Mouse (Mus musculus): ENCODE measurements around the gene Igfbp4.

DNA sequence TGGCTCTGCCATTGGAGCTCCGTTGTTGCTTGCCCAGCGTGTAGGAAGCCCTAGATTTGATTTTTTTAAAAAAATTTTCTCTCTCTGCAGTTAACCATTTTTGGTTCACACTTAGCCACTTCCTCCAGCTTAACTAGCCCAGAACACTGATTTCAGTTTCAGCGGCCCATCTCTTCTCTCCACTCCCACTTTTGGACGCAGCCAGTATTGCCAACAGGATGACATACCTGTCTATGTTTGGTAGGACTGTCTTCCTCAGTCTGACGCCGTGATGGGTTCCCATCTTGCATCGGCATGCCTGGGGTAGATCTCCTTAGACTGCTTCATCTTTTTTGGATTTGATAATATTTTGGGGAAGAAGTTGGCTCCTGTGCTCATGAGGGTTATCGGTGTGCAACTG lies 49.3 kb downstream of the Igfbp4 start:
- no peak for TF ChIP-seq CTCF (IDR thresholded peaks at IDR 0.05; ENCODE audit: borderline replicate concordance, insufficient read depth, low read length)
- no peak for TF ChIP-seq POLR2A (IDR thresholded peaks at IDR 0.05; ENCODE audit: low read depth, low read length)
